Comparison of ENCODE assay signal across 20 mouse cellular contexts in genomic region chr3:108767416-108767815, GRCm38 (mm10). TPM values are rescaled to one million over a fixed set of nuclear protein-coding genes. Genes with fewer than 3 reads are reported as not detected.
A peak's percentile ranks its signal among the peaks of the same experiment; 100 is the strongest.
DNase-seq lines count a peak whose midpoint lies in the region; ATAC-seq and TF ChIP-seq lines count a peak whose summit lies in the region.
"Had no signal": no experiment of that assay in that cellular context is flagged by ENCODE, and none has a peak within 500 bp of the region (broad histone marks: within the 10 kb centered on the region; RNA-seq: fewer than 3 reads in every experiment).

No protein-coding gene starts in this region.

- peaks cover 13% of the 10 kb centered on the region; the same call in 1 of the 2 replicates for H3K4me1 ChIP-seq in liver, postnatal 0 days (ENCODE audit: insufficient read depth)
- no peaks in the 10 kb centered on the region for H3K4me1 ChIP-seq in liver, embryonic 12.5 days
- H3K4me1 ChIP-seq: neural tube, embryonic 12.5 days had no signal

- H3K27ac ChIP-seq in liver, postnatal 0 days (ENCODE audit: low read depth): no peak overlapping the region
- H3K27ac ChIP-seq in liver, embryonic 12.5 days: no peak overlapping the region
- H3K27ac ChIP-seq: embryonic facial prominence, embryonic 15.5 days; heart, embryonic 10.5 days; hindbrain, embryonic 14.5 days; neural tube, embryonic 12.5 days had no signal

- H3K4me3 ChIP-seq in liver, postnatal 0 days (ENCODE audit: low read depth, low read length): no peak overlapping the region
- H3K4me3 ChIP-seq in liver, embryonic 12.5 days: no peak overlapping the region
- H3K4me3 ChIP-seq: embryonic facial prominence, embryonic 15.5 days; heart, embryonic 10.5 days; neural tube, embryonic 12.5 days had no signal

- no peak for TF ChIP-seq EP300 in liver, postnatal 0 days (IDR thresholded peaks at IDR 0.05; ENCODE audit: low read depth)

- TF ChIP-seq CTCF in liver, postnatal 0 days (IDR thresholded peaks at IDR 0.05; ENCODE audit: low read depth): no peak

- WGBS in liver, postnatal 0 days (ENCODE audit: insufficient replicate concordance): 31% methylated on average over 10 of the region's 10 CpGs
- 49% methylated on average over 10 of the region's 10 CpGs for WGBS in liver, embryonic 12.5 days (ENCODE audit: insufficient replicate concordance)

- H3K27me3 ChIP-seq in liver, postnatal 0 days (ENCODE audit: insufficient read depth, low read length): no peaks in the 10 kb centered on the region
- H3K27me3 ChIP-seq in liver, embryonic 12.5 days (replicated peaks): peaks cover 20% of the 10 kb centered on the region
- H3K27me3 ChIP-seq: embryonic facial prominence, embryonic 15.5 days; neural tube, embryonic 12.5 days had no signal

- no peak for DNase-seq in liver, postnatal 0 days
- DNase-seq in 416B (ENCODE audit: low read depth) (peak; percentile 94), NIH3T3 (ENCODE audit: low read depth) (peak; percentile 91)
- no peak for DNase-seq in gastrocnemius, postnatal 4 days (ENCODE audit: low spot score in 2 of 2)
- DNase-seq in ovary, postnatal 14 days (ENCODE audit: low spot score): no peak
- DNase-seq in thymus, postnatal 14 days: no peak
- DNase-seq: cerebellum, adult 9-10 months; kidney, adult 11 months; kidney, postnatal 25 days; liver had no signal

- no peak overlapping the region for H3K4me2 ChIP-seq in liver, postnatal 0 days (ENCODE audit: low read depth, low read length)
- H3K4me2 ChIP-seq in liver, embryonic 12.5 days: no peak overlapping the region
- H3K4me2 ChIP-seq: embryonic facial prominence, embryonic 15.5 days; hindbrain, embryonic 14.5 days; neural tube, embryonic 12.5 days had no signal

- H3K9ac ChIP-seq in liver, postnatal 0 days (replicated peaks): no peak overlapping the region
- no peak overlapping the region for H3K9ac ChIP-seq in liver, embryonic 12.5 days
- H3K9ac ChIP-seq: embryonic facial prominence, embryonic 15.5 days; hindbrain, embryonic 14.5 days; neural tube, embryonic 12.5 days had no signal

- no peaks in the 10 kb centered on the region for H3K36me3 ChIP-seq in liver, postnatal 0 days (replicated peaks; ENCODE audit: insufficient read depth, low read length)
- H3K36me3 ChIP-seq in liver, embryonic 12.5 days: no peaks in the 10 kb centered on the region
- H3K36me3 ChIP-seq: embryonic facial prominence, embryonic 15.5 days; heart, embryonic 10.5 days; neural tube, embryonic 12.5 days had no signal

- ATAC-seq in liver, postnatal 0 days: peak; percentile 58
- ATAC-seq in liver, embryonic 12.5 days: no peak
- ATAC-seq in granulocyte monocyte progenitor cell, adult 5-6 weeks (replicated peaks; ENCODE audit: poor library complexity, severe bottlenecking): peak; percentile 64
- ATAC-seq: forebrain, embryonic 14.5 days had no signal

- no peaks in the 10 kb centered on the region for H3K9me3 ChIP-seq in liver, postnatal 0 days (ENCODE audit: low read length)
- no peaks in the 10 kb centered on the region for H3K9me3 ChIP-seq in liver, embryonic 12.5 days (replicated peaks)
- H3K9me3 ChIP-seq: embryonic facial prominence, embryonic 15.5 days; heart, embryonic 10.5 days; neural tube, embryonic 12.5 days had no signal

RNA-seq across cellular contexts. Expression of gene Aknad1, which starts 28.0 kb away (rescaled TPM):
- 0.06 and 0.13 TPM in 2 replicates for polyA plus RNA-seq in liver, postnatal 0 days (2015; fragmentation: Nextera tagmentation; extraction: Ambion mirVana)
- 0.24 and 0.37 TPM in 2 replicates for polyA plus RNA-seq in liver, embryonic 12.5 days (2016; fragmentation: Nextera tagmentation; extraction: Ambion mirVana)
- total RNA-seq in granulocyte monocyte progenitor cell, adult 5-6 weeks (2014; fragmentation: Nextera tagmentation): not detected in 2 replicates
- not detected in 2 replicates for total RNA-seq in granulocyte monocyte progenitor cell, adult 5-6 weeks (2017)
- total RNA-seq in gastrocnemius, postnatal 4 days (2021): 1 to 10 TPM; 1.2 to 1.3 TPM
- total RNA-seq: adrenal gland, adult 18-20 months; layer of hippocampus, postnatal 10 days; midbrain, postnatal 0 days had no signal
- polyA plus RNA-seq: forebrain, embryonic 14.5 days; heart, embryonic 10.5 days; hindbrain, embryonic 14.5 days; midbrain, postnatal 0 days had no signal

RNA-seq across cellular contexts. Expression of gene Gpsm2, which starts 45.3 kb away (rescaled TPM):
- 18.3 and 21.6 TPM in 2 replicates for polyA plus RNA-seq in liver, postnatal 0 days (2015; fragmentation: Nextera tagmentation; extraction: Ambion mirVana)
- polyA plus RNA-seq in liver, embryonic 12.5 days (2016; fragmentation: Nextera tagmentation; extraction: Ambion mirVana): 51.1 and 53.9 TPM in 2 replicates
- 3.7 and 7.4 TPM in 2 replicates for total RNA-seq in granulocyte monocyte progenitor cell, adult 5-6 weeks (2014; fragmentation: Nextera tagmentation)
- total RNA-seq in granulocyte monocyte progenitor cell, adult 5-6 weeks (2017): 10.7 and 12.2 TPM in 2 replicates
- total RNA-seq in gastrocnemius, postnatal 4 days (2021): 10 to 100 TPM; 32.0 to 37.6 TPM

Comparison
In these comparisons a context has a peak if more than half of its experiments do, and no peak if none do; other contexts are left out.
1. DNase-seq: peak in 416B (single experiment) and NIH3T3 (single experiment); none in liver, postnatal 0 days (single experiment), gastrocnemius, postnatal 4 days (0 of 2), ovary, postnatal 14 days (single experiment) and thymus, postnatal 14 days (single experiment).